Mouse (Mus musculus) CD8-positive naive resting alpha-beta T cell, adult 57 days (primary cell): ENCODE results near the gene Csnka2ip. TPM values are rescaled to one million over a fixed set of nuclear protein-coding genes. Genes with fewer than 3 reads are reported as not detected.

Experiments used
- total RNA-seq: library from RNA; stranded (reverse); gene quantifications from one replicate; pipeline ENCODE4 v1.2.4, GENCODE M21; 2023

Csnka2ip gene
- not detected for total RNA-seq

DNA sequence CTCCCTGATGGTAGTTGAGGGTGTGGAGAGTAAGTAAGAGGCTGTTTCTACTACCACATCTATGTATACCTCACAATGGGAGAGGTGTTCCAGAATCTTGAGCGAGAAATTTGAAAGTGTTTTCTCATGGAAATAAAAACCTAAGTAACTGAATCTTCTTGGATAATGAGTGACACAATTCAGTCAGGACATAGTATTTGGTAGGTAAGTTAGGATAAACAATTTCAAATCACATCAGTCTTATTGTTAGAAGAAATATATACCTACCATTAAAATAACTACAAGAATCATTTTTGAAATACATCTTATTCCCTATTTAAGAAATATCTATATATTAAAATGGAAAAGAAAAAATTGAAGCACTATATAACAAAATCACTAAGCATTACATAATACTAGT, at the start of gene Csnka2ip:
Gene Csnka2ip (minus strand): TSS at position 101 of the 400 bp plus-strand sequence.

Other genes starting within 250 kb of the Csnka2ip start
- gene 4930453N24Rik, start 168.8 kb upstream of the Csnka2ip start, total RNA-seq: 70.9 TPM
- gene Zfp654, start 249.2 kb upstream of the Csnka2ip start, total RNA-seq: 30.9 TPM
- 126 TPM for gene Cggbp1, start 249.6 kb upstream of the Csnka2ip start, total RNA-seq